Mouse (Mus musculus): Measurements from ENCODE around the gene Snrpe.

The Snrpe gene

GRCm38 (mm10) chr1:133609771-133610502 is at the start of gene Snrpe:
Gene Snrpe (minus strand): TSS chr1:133610291.
- DNase-seq (ENCODE audit: low spot score) = peak; percentile 86

- DNase-seq (ENCODE audit: low spot score) = no peak
Measured at GRCm38 (mm10) chr1:133658878-133659277, 48.8 kb upstream of the Snrpe start.

- no peak for DNase-seq (ENCODE audit: low spot score)
Measured at GRCm38 (mm10) chr1:133656811-133657210, 46.7 kb upstream of the Snrpe start.

- no peak for DNase-seq (ENCODE audit: low spot score)
Measured at GRCm38 (mm10) chr1:133653033-133653432, 42.9 kb upstream of the Snrpe start.

- DNase-seq (ENCODE audit: low spot score) = no peak
Measured at GRCm38 (mm10) chr1:133650288-133651055, 40.4 kb upstream of the Snrpe start.

GRCm38 (mm10) chr1:133645652-133646051 is 35.6 kb upstream of the Snrpe start:
- DNase-seq (ENCODE audit: low spot score) = no peak

GRCm38 (mm10) chr1:133641163-133641562 is 31.1 kb upstream of the Snrpe start:
- DNase-seq (ENCODE audit: low spot score) = no peak

GRCm38 (mm10) chr1:133638517-133638916 is 28.4 kb upstream of the Snrpe start:
- no peak for DNase-seq (ENCODE audit: low spot score)

GRCm38 (mm10) chr1:133632168-133632567 is 22.1 kb upstream of the Snrpe start:
- no peak for DNase-seq (ENCODE audit: low spot score)

- no peak for DNase-seq (ENCODE audit: low spot score)
Measured at GRCm38 (mm10) chr1:133625052-133625451, 15.0 kb upstream of the Snrpe start.

- no peak for DNase-seq (ENCODE audit: low spot score)
Measured at GRCm38 (mm10) chr1:133618311-133618710, 8.2 kb upstream of the Snrpe start.

- DNase-seq (ENCODE audit: low spot score) = no peak
Measured at GRCm38 (mm10) chr1:133617908-133618307, 7.8 kb upstream of the Snrpe start.

- no peak for DNase-seq (ENCODE audit: low spot score)
Measured at GRCm38 (mm10) chr1:133613817-133614216, 3.7 kb upstream of the Snrpe start.

GRCm38 (mm10) chr1:133611436-133611835 is 1.3 kb upstream of the Snrpe start:
- no peak for DNase-seq (ENCODE audit: low spot score)

- no peak for DNase-seq (ENCODE audit: low spot score)
Measured at GRCm38 (mm10) chr1:133610601-133611000, 510 bp upstream of the Snrpe start.

GRCm38 (mm10) chr1:133603174-133603573 is 6.9 kb downstream of the Snrpe start:
- no peak for DNase-seq (ENCODE audit: low spot score)

GRCm38 (mm10) chr1:133596298-133597007 is 13.6 kb downstream of the Snrpe start:
- no peak for DNase-seq (ENCODE audit: low spot score)

GRCm38 (mm10) chr1:133585995-133586537 is 24.0 kb downstream of the Snrpe start:
- DNase-seq (ENCODE audit: low spot score) = no peak

- DNase-seq (ENCODE audit: low spot score) = no peak
Measured at GRCm38 (mm10) chr1:133571293-133571692, 38.8 kb downstream of the Snrpe start.

Measured in left cerebral cortex, adult 11 months (tissue).